Mouse (Mus musculus) naive thymus-derived CD4-positive, alpha-beta T cell, adult 2 months (primary cell): ENCODE results near the gene Tmem138.
A peak's percentile ranks its signal among the peaks of the same experiment; 100 is the strongest.

Experiments
- DNase-seq: peaks from one replicate; pipeline ENCODE4 v3.0.0-alpha.2; 2011; ENCODE audit warnings: low read depth

Tmem138 gene

DNA sequence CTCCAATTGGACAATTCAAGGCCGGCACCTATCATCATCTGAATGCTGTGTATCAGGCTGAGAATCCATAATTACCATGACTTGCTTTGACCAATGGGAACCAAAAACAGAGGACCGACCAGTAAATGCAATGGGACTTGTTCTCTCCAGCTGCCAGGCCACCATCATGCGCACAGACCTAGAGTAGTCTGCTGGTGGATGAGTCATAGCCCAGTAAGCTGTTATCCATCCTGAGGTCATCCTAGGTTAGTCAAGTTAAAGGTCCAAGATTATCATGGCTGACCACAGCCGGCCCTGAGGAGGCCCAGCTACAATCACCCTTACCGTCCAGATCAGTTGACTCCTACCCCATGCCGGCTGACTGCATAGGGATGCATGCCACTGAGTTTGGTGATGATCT lies 7.5 kb downstream of the Tmem138 start:
- no peak for DNase-seq

DNA sequence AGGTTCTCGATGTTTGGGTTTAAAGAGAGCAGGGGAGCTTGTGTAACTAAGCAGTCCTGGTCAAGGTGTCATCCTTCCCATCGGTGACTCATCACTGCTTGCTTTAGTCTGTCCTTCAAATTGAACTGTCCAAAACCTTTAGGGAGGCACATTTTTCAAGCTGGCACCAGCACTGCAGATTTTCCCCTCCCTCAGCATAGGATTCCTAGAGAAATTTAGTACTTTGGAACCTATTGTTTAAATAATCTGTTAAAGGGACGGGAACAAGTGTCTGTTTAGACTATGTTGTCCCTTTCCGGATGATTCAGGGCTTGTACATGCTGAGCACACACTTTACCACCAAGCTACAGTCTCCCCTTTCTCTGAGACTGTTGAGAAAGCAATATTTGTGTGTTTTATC lies 11.9 kb downstream of the Tmem138 start:
- no peak for DNase-seq

DNA sequence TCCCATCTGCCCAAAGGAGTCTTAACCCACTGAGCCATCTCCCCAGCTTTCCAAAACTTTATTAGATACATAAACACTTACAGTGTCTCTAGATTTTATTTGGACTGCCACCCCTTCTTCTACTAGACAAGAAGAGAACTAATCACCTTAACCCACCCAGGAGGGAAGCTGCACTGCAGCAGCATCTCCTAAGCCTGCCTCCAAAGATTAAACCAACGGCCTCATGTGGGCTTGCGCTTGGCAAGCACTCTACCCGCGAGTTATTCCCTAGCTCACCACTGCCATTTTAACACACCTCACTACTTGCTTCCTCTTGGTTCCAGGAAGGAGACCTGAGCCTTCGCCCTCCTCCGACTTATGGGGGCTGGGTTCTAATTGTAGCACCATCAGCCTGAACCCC lies 12.9 kb downstream of the Tmem138 start:
- DNase-seq = no peak

DNA sequence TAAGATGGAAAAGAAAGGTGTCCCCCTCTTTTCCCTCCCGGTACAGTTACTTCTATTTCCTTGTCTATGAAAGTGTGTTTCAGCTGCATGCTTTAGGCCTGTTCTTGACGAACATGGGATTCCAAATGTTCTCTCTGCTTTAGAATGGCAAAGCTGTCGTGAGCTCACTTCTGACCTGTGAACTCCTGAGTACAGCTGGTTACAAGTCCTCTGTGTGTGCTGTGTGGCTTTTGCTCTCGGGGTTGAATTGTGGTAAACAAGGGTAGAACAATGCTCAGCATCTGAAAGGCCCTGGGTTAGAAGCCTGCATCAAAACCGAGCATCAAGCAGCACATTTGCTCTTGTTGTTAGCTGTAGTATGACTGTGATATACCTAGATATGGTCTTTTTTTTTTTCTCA lies 14.8 kb downstream of the Tmem138 start:
- DNase-seq = no peak

DNA sequence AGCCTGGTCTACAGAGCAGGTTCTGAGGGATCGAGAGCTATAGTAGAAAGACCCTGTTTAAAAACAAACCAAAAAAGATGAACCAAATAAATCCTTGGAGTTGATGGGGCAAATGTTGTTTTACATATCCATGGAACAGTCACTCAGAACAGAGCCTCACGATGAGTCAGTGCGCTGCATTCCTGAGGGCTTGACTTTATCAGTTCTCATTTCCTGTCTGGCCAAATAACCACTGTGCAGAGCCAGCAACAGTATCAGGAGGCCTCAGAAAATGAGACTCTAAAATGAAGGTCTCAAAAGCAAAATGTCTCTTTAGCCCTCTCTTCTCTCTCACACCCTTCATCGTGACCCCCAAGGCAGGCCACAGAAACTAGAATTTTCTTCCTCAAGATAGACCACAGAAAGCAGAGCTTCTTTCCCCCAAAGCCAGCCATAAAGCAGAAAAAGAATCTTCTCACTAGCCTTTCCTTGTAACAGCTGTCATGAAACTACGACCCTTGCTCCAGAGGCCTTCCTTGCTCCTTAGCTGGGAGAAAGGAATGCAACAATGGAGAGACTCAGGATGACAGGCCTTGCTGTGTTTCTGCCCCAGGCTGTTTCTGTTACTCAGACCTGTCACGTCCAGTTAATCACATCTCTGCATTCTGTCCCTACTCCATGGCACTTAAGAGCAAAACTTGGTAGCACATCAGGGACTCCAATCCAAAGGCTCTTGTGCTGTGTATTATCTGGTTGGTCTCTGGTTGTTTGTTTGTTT lies 15.4 kb downstream of the Tmem138 start:
- DNase-seq = no peak

DNA sequence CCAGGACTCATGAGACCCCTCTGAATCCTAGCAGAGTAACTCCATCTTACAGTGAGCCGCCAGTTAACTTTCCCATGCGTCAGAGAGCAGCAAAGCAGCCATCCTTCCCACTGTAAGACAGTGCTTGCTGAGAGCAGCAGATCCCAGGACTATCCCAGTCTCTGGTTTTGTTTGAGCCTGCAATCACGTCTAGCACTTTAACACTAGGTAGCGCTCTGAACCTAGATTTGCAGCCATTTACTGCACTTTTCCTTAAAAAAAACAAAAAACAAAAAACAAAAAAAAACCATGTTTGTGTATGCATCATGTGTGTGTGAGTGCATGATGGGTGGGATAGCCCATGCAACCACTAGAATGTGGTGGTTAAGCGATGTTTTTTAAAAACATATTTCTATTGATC lies 17.1 kb downstream of the Tmem138 start:
- no peak for DNase-seq

DNA sequence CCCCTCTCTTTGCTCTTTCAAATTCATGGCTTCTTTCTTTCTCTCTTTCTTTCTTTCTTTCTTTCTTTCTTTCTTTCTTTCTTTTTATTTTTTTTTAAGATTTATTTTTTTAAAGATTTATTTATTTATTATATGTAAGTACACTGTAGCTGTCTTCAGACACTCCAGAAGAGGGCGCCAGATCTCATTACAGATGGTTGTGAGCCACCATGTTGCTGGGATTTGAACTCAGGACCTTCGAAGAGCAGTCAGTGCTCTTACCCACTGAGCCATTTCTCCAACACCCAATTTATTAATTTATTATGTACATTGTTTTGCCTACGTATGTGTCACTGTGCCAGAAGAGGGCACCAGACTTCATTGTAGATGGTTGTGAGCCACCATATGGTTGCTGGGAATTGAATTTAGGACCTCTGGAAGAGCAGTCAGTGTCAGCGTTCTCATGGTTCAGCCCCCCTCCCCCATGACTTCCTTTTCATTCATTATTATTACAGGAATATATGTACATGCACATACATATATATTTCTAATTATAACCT lies 19.3 kb downstream of the Tmem138 start:
- peak; percentile 27 for DNase-seq

DNA sequence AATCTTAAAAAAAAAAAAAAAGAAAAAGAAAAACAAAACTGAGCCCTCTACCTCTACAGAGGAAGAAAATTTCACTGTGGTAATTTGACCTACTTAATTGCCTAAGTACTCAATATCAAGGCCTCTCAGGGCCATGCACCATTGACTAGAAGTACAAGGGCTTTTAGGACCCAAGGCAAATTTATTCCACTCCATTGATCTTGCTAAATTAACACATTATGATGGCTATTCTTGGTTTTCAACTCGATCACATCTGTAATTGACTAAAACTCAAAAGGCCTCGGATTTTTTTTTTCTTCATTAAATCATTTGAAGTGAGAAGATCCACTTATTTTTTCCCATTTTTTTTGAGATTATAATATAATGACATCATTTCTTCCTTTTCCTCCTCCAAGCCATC lies 19.7 kb downstream of the Tmem138 start:
- DNase-seq = no peak

DNA sequence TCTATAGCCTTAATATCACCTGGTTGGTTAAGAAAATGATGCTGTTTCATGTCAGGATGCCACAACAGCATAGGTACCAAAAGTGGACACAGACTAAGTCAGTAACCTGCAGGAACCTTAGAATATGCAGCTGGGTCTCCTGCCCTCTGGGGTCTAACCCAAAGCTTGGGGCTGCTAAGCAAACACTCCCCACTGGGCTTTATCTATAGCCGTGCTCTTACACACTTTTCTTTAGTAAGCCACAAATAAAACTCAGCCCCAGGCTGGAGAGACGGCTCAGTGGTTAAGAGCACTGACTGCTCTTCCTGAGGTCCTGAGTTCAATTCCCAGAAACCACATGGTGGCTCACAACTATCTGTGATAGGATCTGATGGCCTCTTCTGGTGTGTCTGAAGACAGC lies 20.2 kb downstream of the Tmem138 start:
- no peak for DNase-seq

DNA sequence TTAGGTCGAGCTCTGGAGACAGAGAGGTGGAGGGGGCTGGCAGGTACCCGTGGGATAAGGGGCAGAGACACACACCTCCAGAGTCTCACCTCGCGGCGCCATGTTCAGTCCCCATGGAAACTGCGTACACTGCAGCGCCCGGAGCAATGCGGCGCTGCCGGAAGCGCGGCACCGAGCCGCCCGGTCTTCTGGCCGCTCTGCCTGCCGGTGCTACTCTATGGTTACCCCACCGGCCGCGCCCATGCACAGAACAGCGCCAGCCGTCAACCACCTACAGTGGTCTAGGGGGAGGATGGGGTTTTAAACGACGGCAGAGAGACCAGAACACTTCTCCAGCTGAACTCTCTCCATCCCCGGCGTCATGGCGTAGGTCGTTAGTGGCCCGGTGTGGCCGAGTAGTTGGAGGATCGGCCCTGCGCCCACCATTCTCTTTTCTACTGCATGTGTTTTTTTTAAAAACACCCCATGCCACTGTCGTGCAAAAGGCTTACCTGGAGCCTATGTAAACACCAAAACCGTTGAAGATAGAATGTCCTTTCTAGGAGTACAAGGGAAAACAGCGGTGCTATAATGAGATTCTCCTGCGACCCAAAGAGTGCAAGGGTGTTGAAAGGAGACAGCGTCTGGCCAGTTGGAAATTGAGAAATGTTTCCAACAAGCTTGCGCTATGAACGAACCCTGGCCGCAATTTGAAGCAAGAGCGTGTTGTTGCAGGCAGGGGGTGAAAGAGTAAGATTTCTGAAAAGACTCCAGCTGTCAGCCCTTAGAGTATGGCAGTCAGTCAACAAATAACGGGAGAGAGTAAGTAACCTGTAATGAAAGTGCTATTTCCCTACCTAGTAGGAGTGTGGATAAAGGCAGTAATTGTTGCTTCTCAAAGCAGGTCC lies 21.3 kb downstream of the Tmem138 start, which contains the start of gene Tmem216:
Gene Tmem216, minus strand, starts transcription at position 615 of the 887 bp plus-strand sequence.
- peak; percentile 85 for DNase-seq

DNA sequence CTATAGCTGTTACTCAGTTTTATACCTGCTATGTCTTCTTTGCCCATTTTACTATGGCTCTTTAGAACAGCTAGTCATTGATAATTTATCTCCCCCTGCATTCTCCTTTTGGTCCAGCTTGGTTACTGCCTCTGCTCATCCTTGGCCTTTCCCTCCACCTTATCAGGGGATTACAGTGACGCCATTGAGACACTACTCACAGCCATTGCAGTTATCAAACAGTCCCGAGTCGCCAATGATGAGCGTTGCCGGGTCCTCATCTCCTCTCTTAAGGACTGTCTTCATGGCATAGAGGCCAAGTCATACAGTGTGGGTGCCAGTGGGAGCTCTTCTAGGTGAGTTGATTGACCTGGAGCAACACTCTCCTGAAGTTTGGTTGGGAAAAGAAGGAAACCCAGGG lies 37.7 kb downstream of the Tmem138 start:
- DNase-seq = no peak

DNA sequence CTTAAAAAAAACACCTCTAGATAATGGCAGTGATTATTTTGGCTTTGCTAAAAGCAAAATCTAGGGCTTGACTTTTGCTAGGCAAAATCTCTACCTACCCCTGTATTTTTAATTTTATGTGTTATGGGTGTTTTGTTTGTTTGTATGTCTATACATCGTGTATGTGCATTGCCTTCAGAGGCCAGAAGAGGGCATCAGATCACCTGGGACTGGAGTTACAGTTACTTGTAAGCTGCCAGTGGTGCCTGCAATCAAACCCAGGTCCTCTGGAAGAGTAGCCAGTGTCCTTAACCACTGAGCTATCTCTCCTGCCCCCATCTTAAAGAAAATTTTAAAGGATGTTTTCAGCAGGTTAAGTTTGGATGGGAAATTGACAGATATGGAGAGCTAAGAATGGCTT lies 47.1 kb downstream of the Tmem138 start:
- peak; percentile 31 for DNase-seq

DNA sequence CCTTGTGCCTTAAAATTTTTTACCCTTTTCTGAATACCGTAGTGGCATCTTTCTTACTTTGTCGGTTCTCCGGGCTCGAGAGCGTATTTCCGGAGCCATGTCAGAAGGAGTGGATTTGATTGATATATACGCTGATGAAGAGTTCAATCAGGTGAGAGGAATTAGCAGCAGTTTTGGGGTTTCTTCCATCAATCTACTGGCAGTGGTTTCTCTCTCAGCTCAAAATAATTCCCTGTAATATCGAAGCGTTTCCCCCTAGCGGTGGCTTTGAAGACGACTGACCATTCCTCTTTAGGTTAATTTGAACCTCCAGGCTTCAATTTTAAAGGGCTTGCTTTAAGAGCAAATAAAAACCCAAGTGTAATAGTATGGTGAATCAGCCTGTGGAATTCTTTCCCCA lies 51.3 kb downstream of the Tmem138 start, which contains the start of gene Sdhaf2:
Gene Sdhaf2, minus strand, starts transcription at position 233 of the 400 bp plus-strand sequence.
- DNase-seq = peak; percentile 78

DNA sequence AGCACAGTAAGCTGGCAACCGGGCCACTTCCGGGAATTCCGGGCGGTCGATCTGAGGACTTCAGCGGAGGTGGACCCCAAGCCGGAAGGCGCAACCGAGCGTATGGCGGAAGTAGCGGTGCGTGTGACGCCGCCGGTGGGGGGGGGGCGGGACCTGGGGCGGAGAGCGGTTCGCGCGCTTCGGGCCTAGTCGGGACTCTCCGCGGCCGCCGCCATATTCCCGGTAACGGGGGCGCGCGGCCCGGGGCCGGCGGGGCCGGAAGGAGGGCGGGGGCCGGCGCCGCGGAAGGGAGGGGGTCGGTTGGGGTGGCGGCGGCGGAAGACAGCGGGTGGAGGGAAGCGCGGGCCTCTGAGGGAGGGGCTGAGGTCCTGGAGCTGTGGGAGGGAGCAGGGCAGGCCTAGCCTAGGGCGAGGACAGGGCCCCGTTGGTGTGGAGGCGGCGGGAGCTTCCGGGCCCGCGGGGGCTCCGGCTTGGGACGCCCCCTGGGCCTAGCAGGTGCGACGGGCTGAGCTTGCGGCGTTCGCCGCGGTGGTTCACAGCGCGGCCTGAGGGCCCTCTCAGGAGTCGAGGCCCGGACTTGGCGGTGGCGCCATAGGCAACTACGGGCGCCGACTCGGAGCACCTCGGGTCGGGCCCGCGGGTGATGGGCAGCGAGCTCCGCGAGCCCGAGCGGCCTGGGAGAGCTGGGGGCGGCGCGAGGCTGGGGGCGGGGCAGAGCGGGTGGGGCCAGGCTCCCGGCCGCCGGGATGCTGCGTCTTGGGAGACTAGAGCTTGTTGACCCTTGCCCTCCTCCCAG lies 51.9 kb downstream of the Tmem138 start, which contains the start of gene Cpsf7:
Gene Cpsf7, plus strand, starts transcription at position 161 of the 796 bp plus-strand sequence.
- peak; percentile 93 for DNase-seq

DNA sequence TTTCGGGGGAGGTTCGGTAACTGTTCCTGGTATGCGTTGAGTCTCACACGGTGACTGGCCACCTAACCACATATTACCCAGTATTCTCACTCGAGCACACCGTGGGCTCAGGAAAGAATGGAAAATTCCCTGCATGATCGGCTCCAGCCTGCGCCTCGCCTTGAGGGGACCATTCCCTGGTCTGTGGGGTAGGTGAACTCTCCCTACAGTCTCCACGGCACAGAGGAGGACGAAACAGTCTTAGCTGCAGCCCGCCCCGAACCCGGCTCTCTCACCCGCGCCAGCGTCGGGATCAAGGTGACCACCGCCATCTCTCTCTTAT lies 52.4 kb downstream of the Tmem138 start:
- no peak for DNase-seq

DNA sequence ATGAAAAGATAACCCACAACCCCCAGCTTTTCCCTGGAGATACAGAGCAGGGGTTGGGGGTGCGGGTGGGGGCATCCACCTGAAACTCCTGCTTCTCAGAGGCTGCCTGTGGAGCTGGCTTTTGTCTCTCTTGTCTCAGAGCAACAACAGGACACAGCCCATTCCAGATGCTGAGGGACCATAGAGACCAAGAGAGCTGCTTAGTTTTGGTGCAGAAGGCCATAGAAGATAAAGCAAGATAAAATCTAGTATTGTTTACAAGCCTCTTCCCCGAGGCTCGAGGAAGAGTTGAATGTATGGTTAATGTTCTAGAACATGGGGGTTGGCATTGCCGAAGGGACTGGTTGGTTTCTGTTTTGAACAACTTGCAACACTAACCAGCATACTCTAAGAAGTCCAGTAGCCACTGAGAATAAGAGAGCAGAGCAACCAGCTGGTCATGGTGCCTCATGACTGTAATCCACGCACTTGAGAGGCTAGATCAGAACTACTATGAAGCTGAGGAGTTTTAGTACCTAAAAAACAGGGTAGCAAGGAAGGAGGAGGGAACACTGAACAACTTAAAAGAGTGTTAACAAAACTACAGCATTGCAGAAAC lies 53.6 kb downstream of the Tmem138 start:
- DNase-seq = no peak

DNA sequence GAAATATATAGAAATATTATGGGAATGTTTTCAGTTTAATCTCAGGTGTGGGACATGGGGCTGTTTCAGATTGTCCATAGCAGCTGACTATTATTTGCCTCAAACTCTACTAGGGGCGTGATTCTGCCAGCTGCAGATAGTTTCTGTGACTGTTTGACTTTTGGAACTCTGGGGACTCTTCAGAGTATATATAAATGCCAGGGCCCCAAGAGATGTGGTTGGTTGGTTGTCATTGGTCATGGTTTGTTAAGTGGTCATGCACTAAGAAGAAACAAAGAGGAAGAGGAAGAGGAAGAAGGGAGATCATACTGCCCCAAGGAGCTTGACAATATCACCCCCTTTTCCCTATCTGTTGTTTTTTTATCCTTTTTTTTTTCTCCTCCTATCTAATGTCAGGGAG lies 55.2 kb downstream of the Tmem138 start:
- DNase-seq = no peak
